Mouse (Mus musculus): ENCODE measurements around the gene Raly.

GRCm38 (mm10) chr2:154915922-154916541 lies 125.1 kb downstream of the Raly start:
- TF ChIP-seq GATA1 (IDR thresholded peaks at IDR 0.05; ENCODE audit: borderline replicate concordance, low read length) (no peak), FLI1 (IDR thresholded peaks at IDR 0.05; ENCODE audit: low read length) (no peak)

Data from megakaryocyte, embryonic 14.5 days (primary cell).